Mouse (Mus musculus) midbrain, postnatal 0 days (tissue): Measurements from ENCODE around the gene Gpatch2. TPM values are rescaled to one million over a fixed set of nuclear protein-coding genes. Genes with fewer than 3 reads are reported as not detected.

Experiments used
- ATAC-seq: fragments of 200-750 bp; cut with Nextera tagmentation; 2 replicates; pipeline ENCODE4 v1.8.0; 2017; ENCODE audit warnings: moderate number of reproducible peaks, mild to moderate bottlenecking, moderate TSS enrichment, moderate library complexity; ENCODE audit not compliant: low FRiP score
- DNase-seq: peaks from one replicate; pipeline ENCODE4 v3.0.0-alpha.2; 2015; ENCODE audit warnings: low spot score
- H3K27ac ChIP-seq: fragments of 300-500 bp; sonication (generic); 2 replicates; pipeline ENCODE4 v1.5.1; 2014; ENCODE audit warnings: low read depth, mild to moderate bottlenecking, low read length, mixed read lengths
- H3K27me3 ChIP-seq: fragments of 300-500 bp; sonication (generic); 2 replicates; pipeline ENCODE4 v1.6.1; 2014; ENCODE audit warnings: low read length, control low read depth, mixed read lengths; ENCODE audit not compliant: insufficient read depth
- H3K36me3 ChIP-seq: fragments of 300-500 bp; sonication (generic); 2 replicates; pipeline ENCODE4 v1.6.1; 2014; ENCODE audit warnings: low read length, control low read depth, mixed read lengths; ENCODE audit not compliant: insufficient read depth
- H3K4me1 ChIP-seq: fragments of 300-500 bp; sonication (generic); 2 replicates; pipeline ENCODE4 v1.6.1; 2014; ENCODE audit warnings: mild to moderate bottlenecking, control low read depth, antibody characterized with exemption, low read length, mixed read lengths; ENCODE audit not compliant: insufficient read depth
- H3K4me2 ChIP-seq: fragments of 300-500 bp; sonication (generic); 2 replicates; pipeline ENCODE4 v1.6.1; 2014; ENCODE audit warnings: low read depth, mild to moderate bottlenecking, low read length, mixed read lengths; ENCODE audit not compliant: poor library complexity, severe bottlenecking
- H3K4me3 ChIP-seq: fragments of 300-500 bp; sonication (generic); 2 replicates; pipeline ENCODE4 v1.5.1; 2014; ENCODE audit warnings: low read depth, mild to moderate bottlenecking, low read length, moderate library complexity
- H3K9ac ChIP-seq: fragments of 300-500 bp; sonication (generic); replicated peaks from 2 replicates; pipeline ENCODE4 v1.6.1; 2014; ENCODE audit warnings: mild to moderate bottlenecking, low read length, moderate library complexity, mixed read lengths; ENCODE audit not compliant: poor library complexity, severe bottlenecking
- H3K9me3 ChIP-seq: fragments of 300-500 bp; sonication (generic); 2 replicates; pipeline ENCODE4 v1.6.1; 2016; ENCODE audit warnings: low read length, control low read depth
- CTCF ChIP-seq: IDR thresholded peaks from 2 replicates; pipeline ENCODE4 v1.5.1; 2016; ENCODE audit warnings: antibody characterized with exemption, mild to moderate bottlenecking
- WGBS: fragments of 180-500 bp; shearing (Covaris S2); extraction: QIAGEN DNeasy Blood & Tissue Kit; methylation state at CpG from one replicate; pipeline ENCODE4 v1.1.7; 2014; 5-methylcytosine and 5-hydroxymethylcytosine counted together
- polyA plus RNA-seq: library from polyadenylated mRNA; unstranded; fragments of >200 nt; fragmentation: Nextera tagmentation; extraction: Ambion mirVana; gene quantifications from 2 replicates; pipeline ENCODE4 v1.2.1, GENCODE M21; 2015
- total RNA-seq: library from RNA; depleted of rRNA; stranded (reverse); fragments of >200 nt; gene quantifications from 2 replicates; pipeline ENCODE4 v1.2.3, GENCODE M21; 2014

Gene Gpatch2
- total and polyA plus RNA-seq, 2 experiments from 2014 or later: 15.0 to 20.5 TPM

DNA sequence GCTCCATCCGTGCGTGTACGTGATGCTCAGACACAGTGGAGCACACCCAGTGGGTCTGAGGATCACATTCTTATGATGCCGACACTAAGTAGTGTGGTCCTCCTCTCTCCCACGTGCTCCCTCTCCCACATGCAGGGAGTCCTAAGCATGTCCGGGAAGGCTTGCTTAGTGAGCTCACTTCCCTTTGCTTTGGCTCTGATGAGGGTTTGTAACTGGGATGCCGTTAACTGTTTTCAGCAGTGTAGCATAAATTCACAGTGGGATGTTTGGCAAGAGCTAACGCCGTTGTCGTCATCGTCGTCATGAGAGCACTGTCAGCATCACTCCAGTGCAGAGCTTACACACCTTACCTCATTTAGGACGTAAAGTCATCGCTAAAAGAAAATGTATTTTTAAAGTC, 133.6 kb downstream of the Gpatch2 start:
- no peak overlapping the region for H3K4me3 ChIP-seq
- H3K27me3 ChIP-seq: no peaks in the 10 kb centered on the region
- no peaks in the 10 kb centered on the region for H3K9me3 ChIP-seq
- no peak overlapping the region for H3K9ac ChIP-seq
- no peak for TF ChIP-seq CTCF
- no peak for DNase-seq
- H3K27ac ChIP-seq: no peak overlapping the region
- ATAC-seq: no peak
- no peak overlapping the region for H3K4me2 ChIP-seq
- 93% methylated on average over 14 of the region's 14 CpGs for WGBS
- 0 out of 2 replicates have a peak, but pooled peaks cover 5% of the 10 kb centered on the region for H3K36me3 ChIP-seq
- H3K4me1 ChIP-seq: no peaks in the 10 kb centered on the region

DNA sequence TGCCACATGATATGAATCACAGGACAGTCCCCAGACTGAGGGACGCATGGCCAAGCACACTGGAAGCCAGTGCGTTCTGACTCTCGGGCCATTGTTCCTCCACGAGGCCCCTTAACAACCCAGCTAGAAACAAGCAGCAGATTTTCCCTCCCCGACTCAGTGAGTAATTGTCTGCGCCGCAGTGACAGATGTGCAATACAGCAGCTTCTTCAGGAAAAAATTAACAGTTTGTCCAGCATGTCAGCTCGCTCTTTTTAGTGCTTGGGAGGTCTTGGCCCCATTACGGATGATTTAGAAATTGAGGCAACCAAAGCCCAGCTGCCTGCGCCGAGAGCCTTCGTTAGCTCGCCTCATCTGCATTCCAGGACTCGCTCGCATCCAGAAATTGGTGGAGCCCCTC, 140.9 kb downstream of the Gpatch2 start:
- no peak overlapping the region for H3K4me3 ChIP-seq
- no peaks in the 10 kb centered on the region for H3K36me3 ChIP-seq
- ATAC-seq (no peak), DNase-seq (peak; percentile 54)
- no peaks in the 10 kb centered on the region for H3K9me3 ChIP-seq
- no peaks in the 10 kb centered on the region for H3K4me1 ChIP-seq
- no peak overlapping the region for H3K4me2 ChIP-seq
- H3K27me3 ChIP-seq: no peaks in the 10 kb centered on the region
- 50% methylated on average over 15 of the region's 15 CpGs for WGBS
- no peak for TF ChIP-seq CTCF
- no peak overlapping the region for H3K9ac ChIP-seq
- H3K27ac ChIP-seq: no peak overlapping the region

GRCm38 (mm10) chr1:187356904-187357303, 141.6 kb downstream of the Gpatch2 start:
- Histone ChIP-seq H3K9me3 (no peaks in the 10 kb centered on the region), H3K4me3 (no peak overlapping the region), H3K4me2 (no peak overlapping the region), H3K9ac (no peak overlapping the region), H3K36me3 (no peaks in the 10 kb centered on the region), H3K27ac (no peak overlapping the region), H3K4me1 (no peaks in the 10 kb centered on the region), H3K27me3 (no peaks in the 10 kb centered on the region)
- no peak for DNase-seq
- ATAC-seq: no peak
- TF ChIP-seq CTCF: no peak
- 70% methylated on average over 8 of the region's 8 CpGs for WGBS

DNA sequence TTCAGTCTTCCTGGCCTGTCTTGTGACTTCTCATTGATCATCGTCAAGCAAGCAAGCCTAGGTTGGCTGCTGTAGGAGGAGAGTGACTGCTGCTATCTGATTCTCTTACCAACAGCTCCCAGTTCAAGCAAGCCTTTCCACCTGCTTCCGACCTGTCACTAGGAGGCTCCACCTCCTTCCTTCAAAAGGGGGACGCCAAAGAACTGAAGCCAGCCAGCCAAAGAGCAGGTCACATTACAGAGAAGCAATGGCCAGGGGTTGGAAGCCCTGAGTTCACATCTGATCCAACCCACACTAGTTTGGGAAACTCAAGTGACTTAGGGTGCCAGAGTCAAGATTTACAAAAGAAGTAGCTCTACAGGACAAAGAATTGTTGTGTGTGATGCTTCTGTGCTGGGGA, 144.9 kb downstream of the Gpatch2 start:
- no peaks in the 10 kb centered on the region for H3K27me3 ChIP-seq
- ATAC-seq: no peak

DNA sequence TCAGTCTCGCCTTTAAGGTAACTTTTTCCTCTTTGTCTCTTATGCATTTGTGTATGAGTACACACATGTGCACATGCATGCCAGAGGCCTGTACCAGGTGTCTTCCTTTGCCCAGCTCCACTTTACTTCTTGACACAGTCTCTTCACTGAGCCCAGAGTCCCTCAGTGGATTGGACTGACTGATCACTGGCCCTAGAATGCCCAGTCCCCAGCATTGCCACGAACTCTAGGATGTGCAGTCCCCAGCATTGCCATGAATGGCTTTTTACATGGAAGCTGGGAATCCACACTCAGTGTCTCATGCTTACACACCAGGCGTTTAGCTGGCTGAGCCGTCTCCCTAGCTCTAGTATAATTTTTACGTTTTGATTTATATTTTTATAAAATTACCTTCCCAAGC, 147.2 kb downstream of the Gpatch2 start:
- TF ChIP-seq CTCF: no peak
- Histone ChIP-seq H3K9me3 (no peaks in the 10 kb centered on the region), H3K4me3 (no peak overlapping the region), H3K4me2 (no peak overlapping the region), H3K27ac (no peak overlapping the region), H3K4me1 (no peaks in the 10 kb centered on the region), H3K9ac (no peak overlapping the region), H3K27me3 (no peaks in the 10 kb centered on the region), H3K36me3 (no peaks in the 10 kb centered on the region)
- 95% methylated on average over 5 of the region's 5 CpGs for WGBS
- DNase-seq (no peak), ATAC-seq (no peak)

More for the DNA sequence above, 144.9 kb downstream of the Gpatch2 start:
- Histone ChIP-seq H3K4me2 (no peak overlapping the region), H3K9ac (no peak overlapping the region), H3K9me3 (no peaks in the 10 kb centered on the region), H3K4me3 (no peak overlapping the region), H3K4me1 (no peaks in the 10 kb centered on the region), H3K36me3 (no peaks in the 10 kb centered on the region), H3K27ac (no peak overlapping the region)
- WGBS: 42% methylated on average over 3 of the region's 3 CpGs
- no peak for DNase-seq
- TF ChIP-seq CTCF: no peak

- no peak for TF ChIP-seq CTCF
- DNase-seq (no peak), ATAC-seq (no peak)
- H3K27ac ChIP-seq: no peak overlapping the region
- WGBS: 93% methylated on average over 3 of the region's 3 CpGs
- no peak overlapping the region for H3K4me3 ChIP-seq
- H3K9ac ChIP-seq: no peak overlapping the region
- H3K4me1 ChIP-seq: no peaks in the 10 kb centered on the region
- no peaks in the 10 kb centered on the region for H3K27me3 ChIP-seq
- no peak overlapping the region for H3K4me2 ChIP-seq
- H3K36me3 ChIP-seq: no peaks in the 10 kb centered on the region
- no peaks in the 10 kb centered on the region for H3K9me3 ChIP-seq
Observed at GRCm38 (mm10) chr1:187365424-187365823, 150.1 kb downstream of the Gpatch2 start.
